Mouse (Mus musculus): ENCODE measurements around the gene Sox13.

The Sox13 gene

DNA sequence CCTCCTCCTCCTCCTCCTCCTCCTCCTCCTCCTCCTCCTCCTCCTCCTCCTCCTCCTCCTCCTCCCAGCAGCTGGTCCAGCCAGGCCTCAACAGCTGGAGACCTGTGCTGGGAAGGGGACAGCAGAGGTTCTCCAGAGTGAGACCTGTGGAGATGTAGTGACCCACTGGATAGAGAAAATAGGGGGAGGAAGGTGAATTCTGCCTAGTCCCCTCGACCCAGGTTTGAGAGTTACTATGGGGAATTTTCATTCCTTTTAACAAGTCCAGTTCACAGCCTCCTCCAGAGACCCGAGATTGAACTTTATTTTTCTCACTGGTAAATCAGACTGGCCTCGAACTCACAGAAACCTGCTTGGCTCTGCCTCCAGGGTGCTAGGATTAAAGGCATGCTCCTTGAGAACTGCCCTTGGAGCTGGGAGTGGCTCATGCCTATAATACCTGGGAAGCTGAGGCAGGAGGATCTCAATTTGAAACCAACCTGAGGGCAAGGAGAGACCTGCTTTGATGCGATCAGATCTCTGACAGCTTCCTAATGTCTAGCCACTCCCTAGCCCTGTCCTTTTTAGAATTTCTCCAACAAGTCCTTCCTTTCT lies 467 bp upstream of the Sox13 start:
- DNase-seq: no peak

DNA sequence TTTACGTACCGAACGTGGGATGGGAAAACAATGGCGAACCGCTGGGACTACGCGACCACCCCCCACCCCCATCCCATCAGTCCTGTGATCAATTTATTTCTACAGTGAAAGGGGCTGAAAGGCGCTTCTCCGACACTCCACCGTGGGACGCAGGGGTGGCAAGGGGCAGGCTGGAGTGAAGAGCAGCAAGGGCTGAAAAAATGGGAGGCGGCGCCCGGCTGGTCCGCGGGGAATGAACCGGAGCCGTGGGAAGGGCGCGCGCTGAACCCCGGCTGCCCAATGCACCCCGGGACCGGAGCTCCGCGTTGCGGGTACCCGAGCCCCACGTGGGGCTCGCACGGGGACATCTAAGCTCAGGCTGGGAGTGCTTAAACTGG lies 1.0 kb downstream of the Sox13 start:
- DNase-seq: no peak

DNA sequence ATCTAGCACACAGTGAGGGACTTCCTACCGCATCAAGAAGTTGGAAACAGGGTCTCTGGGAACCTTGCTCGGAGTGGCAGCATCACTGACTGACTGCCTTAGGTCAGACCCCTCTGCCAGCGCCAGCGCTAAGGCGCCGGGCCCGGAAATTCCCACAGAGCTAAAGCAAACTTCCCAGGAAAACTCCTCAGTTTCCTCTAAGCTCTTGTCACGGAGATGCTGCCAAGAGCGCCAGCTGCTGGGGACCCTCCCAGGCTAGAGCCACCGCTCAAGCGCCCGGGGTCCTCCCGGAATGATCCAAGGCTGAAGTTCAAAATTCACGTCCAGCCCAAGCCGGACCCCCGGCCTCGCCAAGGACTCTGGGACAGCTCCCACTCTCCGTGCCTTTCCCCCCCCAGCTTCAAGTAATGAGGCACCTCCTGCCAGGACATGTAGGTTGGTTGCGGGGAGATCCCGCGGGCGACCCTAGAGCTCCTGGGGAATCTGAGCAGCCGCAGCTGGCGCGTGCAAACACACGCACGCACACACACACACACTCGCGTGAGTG lies 1.5 kb downstream of the Sox13 start:
- DNase-seq: no peak

DNA sequence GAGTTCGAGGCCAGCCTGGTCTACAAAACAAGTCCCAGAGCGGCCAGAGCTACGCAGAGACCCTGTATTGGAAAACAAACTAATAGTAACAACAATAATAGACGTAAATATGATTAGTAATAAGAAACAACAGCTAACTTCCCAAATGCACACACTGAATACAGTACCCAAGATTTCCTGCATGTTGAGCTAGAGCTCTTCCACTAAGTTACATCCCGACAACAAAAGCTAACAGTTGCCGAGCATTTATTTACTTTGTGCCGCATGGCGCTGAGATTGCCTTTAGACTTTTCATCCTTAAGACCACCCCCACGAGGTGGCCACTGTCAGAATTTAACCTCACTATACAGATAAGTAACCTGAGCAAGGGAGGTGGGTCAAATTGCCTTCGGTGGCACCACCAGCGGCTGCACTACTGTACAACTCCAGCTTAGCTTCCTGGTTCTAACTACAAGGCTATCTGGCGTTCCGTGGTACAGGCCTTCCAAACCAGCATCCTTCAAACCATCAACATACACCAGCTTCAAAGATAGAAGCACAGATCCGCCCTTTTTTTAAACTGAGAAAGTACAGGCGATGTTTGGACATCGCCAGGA lies 2.1 kb downstream of the Sox13 start:
- no peak for DNase-seq

DNA sequence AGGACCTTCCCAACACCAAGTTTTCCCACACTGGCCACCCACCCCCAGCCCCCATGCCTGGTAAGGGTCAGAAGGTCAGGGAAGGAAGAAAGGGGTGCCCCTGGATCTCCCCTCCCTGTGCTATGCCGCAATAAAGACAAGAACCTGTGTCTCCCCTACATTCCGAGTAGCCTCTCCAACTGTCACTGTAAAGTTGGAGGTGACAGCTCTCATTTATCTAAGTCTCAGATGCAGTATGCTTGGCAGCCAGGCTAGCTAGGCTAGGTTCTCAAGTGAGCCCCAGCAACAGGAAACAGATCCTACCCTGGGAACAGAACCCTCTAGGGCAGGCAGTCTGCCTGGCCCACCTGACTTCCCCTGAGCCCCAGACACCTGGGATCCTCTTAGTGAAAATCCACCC lies 3.1 kb downstream of the Sox13 start:
- no peak for DNase-seq

DNA sequence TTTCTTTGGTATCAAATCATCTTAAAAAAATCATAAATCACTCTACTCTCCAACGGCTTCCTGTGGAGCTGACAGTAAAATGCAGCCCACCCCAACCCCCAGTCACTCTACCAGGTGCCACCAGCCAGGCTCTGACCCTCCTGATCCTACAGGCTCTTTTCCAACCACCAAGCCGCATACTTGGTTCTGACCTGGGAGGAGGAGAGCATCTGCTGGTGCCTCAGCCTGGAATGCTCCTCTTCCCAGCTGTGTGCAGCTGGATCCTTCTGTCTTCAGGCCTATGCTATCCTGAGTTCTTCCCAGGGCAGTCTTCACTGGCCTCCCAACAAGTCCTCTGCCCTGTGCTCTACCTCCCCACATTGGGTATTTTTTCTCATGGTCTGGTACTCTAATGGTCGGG lies 3.7 kb downstream of the Sox13 start:
- DNase-seq: no peak

DNA sequence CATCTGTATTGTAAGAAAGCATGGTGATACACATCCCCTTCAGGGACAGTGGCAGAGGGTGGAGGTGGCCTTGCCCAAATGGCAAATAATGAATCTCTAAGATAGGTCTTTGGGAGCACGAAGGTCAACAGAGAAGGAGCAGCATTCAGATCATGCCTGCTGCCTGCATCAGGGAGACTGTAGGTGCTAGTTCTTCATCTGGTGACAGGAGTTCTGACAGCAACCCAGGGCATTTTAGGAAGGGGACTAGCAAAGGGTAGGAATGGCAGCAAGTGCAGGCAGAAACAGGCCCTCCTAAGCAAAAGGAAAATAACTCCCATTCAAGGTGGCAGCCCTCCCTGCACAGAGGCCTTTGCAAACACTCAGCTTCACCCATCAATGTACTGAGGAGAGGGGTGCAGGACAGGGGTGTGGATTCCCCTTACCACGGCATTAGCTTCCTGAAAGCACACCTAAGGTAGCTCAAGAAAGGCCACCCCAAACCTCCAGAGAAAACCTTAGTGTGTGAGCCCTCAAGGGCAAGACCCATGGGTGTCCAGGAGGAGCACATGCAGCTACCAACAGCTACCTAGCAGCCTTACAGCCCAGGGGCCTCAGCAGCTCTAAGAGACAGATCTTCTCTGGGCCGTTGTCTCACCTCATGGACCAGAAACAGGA lies 4.9 kb downstream of the Sox13 start:
- DNase-seq: no peak

DNA sequence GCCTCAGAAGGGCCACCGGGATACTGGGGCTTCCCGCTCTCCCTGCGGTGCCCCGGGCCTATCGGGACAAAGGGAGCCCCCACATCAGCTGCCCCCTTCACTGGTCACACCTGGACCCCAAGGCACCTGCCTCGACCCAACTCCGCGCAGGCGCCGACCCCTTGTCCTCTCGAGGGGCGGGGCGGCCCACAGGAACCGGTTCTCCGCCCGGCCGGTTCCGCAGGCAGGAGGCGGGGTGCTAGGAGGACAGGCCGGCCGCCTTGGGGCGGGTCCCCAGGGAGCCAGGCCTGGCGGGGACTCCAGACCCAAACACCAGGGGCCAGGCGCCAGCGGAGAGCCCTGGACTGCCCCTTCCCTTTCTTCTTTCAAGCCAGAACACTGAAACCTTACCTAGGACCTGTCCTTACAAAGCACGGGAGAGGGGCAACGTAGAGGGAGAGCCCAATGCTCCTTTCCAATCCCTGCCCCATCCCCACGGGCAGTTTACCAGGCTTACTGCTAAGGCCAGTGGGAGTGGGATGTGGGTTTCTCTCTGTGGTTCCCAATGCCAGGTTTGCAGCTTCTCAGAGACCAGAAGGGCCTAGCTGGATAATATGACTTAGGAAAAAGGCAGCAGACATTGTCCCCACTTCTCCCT lies 5.9 kb downstream of the Sox13 start:
- no peak for DNase-seq

DNA sequence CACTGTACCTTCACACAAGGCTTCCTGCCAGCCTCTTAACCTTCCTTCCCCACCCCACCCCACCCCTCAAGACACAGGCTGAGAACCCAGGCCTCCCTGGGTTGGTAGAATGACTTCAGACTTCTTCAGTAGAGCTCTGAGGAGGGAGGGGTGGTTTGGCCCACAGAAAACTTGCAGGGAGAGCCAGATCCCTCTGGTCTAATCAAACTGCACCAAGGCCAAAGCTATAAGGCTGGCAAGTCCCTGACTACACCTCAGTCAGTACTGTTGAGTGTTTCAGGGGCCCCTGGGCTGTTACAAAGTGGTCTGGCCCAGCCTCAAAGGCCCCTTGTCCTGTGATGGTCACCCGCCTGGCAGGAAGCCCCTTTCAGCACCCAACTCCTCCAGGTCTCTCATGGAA lies 6.6 kb downstream of the Sox13 start:
- DNase-seq: no peak

DNA sequence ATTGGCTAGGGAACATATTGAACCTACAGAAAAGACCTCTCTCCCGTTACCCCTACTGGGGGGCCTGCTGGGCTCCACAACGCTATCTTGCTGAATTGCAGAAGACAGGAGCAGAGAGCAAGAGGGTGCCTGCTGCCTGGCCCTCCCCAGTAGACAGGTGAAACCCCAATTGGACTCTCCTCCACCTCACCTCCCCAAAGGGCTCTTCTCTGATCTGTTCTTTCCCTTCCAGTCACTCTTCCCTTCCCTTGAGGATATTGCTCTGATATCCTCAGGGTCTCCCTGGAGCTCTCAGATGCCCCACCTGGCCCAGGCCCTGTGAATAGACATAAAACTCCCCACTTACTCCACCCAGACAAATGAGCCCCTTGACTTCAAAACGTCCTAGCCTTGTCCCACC lies 7.1 kb downstream of the Sox13 start:
- DNase-seq: no peak

DNA sequence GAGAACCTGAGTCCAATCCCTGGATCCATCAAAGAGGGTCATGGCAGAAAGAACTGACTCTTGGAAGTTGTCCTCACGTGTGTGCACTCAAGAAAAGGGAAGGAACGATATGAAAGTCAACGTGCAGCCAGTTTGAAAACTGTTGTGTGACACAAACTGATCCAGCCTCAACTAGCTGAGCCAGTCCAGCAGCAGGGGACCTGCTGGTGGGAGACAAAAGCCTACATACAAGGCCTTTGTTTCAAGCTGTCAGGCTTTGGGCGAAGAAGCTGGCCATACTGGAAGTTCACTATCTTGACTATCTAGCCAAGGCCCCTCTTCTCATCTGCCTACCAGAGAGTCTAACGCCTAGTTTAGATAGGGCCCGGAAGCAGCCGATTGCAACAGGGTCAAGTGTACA lies 7.7 kb downstream of the Sox13 start:
- DNase-seq: no peak

DNA sequence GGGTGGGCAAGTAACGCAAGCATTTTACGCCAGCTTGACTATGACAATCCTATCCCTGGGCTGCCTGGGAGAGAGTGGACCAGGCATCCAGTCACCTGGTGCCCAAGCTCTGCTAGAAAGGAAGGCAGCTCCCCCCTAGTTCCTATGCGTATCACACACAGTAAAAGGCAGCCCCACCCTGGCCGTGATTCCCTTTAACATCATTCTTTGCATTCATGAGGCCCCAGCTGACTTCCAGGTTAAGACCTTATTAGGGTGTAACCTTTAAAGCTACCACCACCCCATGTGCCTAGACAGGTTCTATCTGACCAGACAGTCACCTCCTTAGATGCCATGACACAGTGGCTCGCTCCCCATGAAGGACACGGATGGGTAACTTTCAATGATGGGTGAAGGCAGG lies 8.7 kb downstream of the Sox13 start:
- no peak for DNase-seq

DNA sequence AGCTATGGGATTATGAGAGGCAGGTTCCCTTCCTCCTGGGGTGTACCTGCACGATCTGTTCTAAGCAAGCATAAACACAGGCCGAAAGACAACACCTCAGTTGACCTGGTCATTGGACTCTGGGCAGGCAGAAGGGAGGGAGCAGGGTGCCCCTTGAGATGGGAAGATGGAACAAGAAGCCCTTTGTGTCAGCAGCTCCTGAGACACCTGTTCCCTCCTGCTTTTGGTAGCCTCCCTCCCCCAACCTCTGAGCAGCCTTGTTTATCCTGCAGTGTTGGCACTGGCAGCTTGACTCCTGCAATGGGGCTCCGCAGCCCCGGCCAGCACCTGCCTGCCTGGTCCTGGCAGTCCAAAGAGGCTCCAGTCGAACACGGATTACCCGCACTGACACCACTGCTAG lies 9.1 kb downstream of the Sox13 start:
- no peak for DNase-seq

DNA sequence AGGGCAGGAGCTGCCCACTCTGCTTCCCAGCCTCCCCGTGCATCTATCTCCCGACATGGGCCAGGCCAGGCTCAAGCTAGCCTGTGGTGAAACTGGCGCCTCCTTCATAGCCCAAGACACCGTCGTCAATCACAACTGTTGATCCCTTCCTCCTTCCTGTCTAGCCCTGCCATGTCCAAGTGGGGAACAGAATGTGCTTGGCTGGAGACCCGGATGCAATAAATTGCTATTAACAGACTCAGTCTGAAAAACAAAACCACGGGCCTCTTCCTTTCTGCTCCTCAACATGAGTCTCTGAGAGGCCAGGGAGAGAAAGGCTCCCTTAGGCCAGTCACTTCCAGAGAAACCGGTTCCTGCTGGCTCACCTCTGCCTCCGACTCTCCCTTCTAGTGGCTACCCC lies 11.2 kb downstream of the Sox13 start:
- DNase-seq: no peak

DNA sequence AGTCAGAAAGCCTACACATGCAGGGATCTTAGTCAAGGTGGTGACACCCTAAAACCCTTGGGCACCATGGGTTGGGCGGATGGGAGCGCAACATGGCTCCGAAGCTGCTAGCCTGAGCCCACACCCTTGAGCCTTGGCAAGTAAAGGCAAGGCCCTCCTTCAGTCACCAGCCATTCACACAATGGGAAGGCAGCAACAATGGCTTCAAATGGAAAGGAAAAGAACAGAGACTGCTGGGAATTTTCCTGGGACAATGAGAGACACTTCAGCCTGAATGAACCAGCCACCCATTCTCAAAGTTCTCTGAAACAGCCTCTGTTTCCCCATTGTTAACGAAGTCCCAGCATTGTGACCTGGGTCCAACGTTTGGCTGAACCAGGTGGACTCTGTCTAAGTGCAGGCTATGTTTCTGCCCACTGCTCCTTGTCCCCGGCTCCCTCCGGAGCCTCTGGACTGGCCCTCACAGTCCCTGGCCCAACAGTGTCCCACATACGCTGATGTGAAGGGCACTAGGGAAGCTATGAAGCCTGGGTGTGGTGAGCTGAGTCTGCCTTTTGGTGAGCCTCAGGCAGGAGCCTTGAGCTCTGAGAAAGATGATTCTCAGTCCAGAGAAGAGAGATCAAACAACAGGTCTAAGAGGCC lies 12.6 kb downstream of the Sox13 start:
- DNase-seq: no peak

DNA sequence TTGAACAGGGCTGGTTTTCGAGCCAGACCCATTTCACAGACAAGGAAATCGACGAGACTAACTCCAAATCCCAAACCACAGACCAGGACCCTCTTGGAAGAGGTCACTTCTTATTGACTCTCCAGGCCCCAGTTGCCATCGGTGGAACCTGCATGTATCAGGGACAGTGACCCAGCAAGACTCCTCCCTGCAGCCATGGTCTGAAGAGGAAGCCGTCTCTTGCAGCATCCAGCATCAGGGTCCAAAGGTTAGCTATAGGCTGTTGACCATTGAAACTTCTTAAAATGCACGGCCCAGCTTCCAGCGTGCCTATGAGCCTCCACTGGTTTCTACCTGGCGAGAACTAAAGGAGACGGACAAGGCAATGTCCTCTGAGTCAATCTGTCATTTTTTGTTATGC lies 14.4 kb downstream of the Sox13 start:
- DNase-seq: no peak

DNA sequence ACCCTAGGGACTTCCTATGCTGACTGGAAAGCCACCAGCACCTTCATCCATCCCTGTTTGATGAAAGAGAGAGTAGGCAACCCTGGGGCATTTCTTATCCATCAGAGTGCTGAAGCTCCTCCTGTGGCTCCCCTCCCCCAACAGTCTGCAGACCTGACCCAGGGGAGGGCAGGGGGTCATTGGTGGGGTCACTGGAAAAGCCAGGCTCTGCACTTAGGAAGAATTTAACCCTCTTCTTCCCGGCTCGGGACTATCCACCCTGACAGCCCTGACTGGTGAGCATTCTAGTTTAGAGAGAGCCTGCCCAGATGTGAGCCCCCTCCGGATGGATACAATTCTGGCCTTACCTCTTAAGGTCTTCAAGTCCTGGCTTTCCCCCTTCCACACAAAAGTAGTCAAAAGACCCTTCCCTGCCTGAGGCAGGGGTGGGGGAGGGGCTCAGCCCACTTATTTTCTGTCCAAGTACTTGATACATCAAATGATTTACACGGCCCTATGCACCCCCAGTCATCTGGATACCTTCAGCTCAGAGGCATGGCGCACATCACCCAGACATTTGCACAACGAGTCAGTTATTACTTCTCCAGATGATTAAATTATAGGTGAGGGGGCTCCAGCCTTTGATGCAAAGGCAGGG lies 15.2 kb downstream of the Sox13 start:
- no peak for DNase-seq

DNA sequence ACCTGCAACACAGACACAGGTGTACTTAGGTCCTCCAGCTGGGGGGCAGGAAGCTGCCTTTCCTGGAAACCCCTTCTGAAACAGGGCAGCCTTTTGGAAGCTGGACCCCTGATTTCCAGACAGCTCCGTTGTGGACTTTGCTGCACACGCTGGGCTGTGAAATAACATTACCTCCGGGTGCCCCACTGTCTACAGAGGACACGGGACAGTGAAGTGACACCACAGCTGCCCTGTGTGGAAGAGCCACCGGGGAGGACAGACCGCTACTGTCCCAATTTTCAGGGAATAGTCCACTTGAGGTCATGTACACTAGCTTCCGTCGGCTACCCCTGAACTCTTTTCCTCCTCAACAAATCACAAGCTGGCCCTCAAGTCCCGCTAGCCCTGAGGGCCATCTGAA lies 15.9 kb downstream of the Sox13 start:
- no peak for DNase-seq

DNA sequence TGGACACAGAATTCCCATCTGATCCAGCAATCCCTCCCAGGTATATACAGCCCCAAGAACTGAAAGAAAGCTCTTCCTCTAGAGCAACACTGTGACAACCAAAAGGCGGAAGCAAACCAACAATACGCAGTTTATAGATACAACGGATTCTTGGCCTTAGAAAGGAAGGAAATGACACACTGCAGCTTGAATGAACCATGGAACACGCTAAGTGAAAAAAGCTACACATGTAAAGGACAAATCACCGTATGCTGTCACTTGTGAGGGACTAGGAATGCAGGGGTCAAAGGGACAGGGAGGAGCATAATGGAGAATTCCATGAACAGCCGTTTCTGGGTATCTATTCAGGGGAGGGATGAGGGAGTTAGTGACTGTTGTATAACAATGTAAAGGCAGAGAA lies 16.7 kb downstream of the Sox13 start:
- no peak for DNase-seq

DNA sequence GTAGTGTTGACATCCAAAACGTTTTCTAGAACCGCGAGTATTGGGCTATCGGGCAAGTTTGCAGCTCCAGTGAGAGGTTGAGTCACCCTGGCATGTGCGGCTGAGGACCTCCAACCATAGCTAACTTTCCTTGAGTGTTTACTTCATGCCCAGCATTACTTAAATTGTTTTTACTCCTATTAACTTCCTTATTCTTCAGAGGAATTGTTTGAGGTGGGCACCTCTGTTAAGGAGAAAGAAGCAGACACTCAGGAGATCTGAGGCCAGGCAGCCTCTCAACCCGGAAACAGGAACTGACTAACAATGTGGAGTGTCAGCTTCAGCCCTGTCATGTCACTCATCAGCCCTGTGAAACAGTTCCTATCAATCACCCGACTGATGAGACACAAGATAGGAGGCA lies 17.6 kb downstream of the Sox13 start:
- DNase-seq: no peak

DNA sequence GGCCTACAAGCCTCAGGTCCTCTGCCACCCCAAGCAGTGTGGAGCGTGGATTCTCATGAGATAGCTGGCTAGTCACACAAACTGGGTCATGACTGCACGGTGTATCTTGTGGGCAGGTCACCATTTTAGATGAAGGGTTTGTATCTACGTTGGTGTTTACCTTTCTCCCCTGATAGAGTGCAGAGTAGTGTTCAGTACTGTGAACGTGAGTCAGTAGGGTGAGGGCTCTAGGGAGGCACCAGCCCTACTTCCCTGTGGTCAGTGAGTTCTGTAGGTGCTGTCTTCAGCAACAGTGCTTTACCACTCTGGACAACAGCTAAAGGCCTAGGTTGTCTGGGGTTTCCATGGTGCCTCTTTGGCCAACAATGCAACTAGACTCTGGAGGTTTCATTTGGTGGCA lies 20.2 kb downstream of the Sox13 start:
- no peak for DNase-seq

DNA sequence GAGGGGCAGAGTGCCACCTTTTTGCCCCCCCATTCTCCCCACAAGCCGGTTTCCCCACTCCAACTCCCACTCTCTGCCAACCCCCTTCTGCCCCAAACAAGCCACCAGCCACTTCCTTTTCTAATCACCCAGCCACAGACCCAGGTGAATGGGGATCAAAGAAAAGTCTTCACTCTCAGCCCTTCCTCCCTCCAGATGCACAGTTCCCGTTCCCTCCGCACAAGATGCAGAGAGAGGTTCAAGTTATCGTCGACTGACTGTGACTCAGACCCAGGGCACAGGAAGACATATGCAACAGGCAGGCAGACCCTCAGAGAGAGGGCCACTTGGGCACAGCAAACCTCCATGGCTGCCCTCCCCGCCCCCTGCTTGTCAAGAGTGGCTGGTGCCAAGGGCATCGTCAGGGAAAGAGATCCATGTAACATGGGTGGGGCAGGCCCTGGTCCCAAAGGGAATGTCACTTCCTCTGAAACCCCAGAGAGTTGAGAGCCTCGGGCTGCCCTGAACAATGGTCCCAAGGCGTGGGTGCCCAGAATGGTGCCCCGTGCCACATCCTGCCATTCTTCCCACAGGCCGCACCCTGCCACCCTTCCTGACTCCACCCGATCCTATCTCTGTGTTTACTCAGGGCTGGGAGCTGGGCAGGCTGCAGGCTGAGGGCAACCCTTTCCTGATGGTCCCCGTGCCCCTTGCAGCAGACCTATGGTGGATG lies 24.0 kb downstream of the Sox13 start:
- DNase-seq: no peak

Measured in cerebellum, adult 9-11 months (tissue).